Mouse (Mus musculus) testis, postnatal 14 days (tissue): Measurements from ENCODE around the gene Olfr1197.

Experiments used
- DNase-seq: peaks from one replicate; pipeline ENCODE4 v3.0.0; 2021; ENCODE audit warnings: low spot score

Gene Olfr1197

GRCm38 (mm10) chr2:88732266-88732665 is at the start of gene Olfr1197:
Gene Olfr1197, minus strand, starts transcription at chr2:88732366.
- no peak for DNase-seq

- no peak for DNase-seq
Observed at GRCm38 (mm10) chr2:88770388-88770787, 38.2 kb upstream of the Olfr1197 start, which contains the start of gene Olfr1200. Gene Olfr1200, minus strand, starts transcription at chr2:88770488.

- DNase-seq, result no peak
Observed at GRCm38 (mm10) chr2:88760369-88760768, 28.2 kb upstream of the Olfr1197 start, which contains the start of gene Olfr1199. Gene Olfr1199, minus strand, starts transcription at chr2:88760469.

GRCm38 (mm10) chr2:88751270-88751669 is 19.1 kb upstream of the Olfr1197 start, which contains the start of gene Olfr1198:
Gene Olfr1198, minus strand, starts transcription at chr2:88751370.
- no peak for DNase-seq

- DNase-seq, result no peak
Observed at GRCm38 (mm10) chr2:88743379-88743778, 11.2 kb upstream of the Olfr1197 start.

DNA sequence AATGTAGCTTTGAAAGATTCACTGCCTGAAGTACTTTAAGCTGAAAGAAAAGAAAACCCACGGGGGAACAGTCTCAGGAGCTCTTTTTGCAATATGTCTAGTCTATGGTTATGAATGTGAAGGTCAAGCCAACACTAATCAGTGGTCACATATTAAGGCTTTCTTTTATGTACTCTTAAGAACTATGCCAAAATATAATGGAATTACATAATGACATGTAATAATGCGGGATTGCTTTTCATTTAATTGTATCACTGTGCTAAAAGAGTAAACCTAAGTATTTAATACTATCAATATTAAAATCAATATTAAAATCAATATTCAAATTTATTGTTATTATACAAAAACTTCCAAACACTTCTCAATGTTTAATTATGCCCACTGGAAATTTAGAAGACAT is 27.7 kb downstream of the Olfr1197 start, which contains the start of gene Olfr1196:
Olfr1196 (minus strand) TSS at position 101 of the 400 bp plus-strand sequence.
- no peak for DNase-seq

DNA sequence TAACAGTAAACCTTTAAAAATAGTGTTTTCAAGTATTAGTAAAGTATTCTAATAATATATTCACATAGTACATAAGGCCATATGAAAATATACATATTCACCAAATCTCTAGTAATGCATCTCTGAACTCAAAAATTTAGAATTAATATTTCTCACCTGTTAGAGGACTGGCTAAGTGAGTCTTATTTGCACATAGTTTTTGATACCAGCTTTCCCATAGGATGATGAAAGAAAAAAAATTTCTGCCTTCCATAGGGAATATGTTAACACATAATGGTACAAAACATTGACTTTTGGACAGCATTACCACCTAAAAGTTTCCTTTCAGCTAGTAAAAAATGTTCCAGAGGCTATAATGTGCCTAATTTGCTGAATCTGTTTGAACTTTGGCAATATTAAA is 43.1 kb downstream of the Olfr1197 start, which contains the start of gene Olfr1195:
Olfr1195 (minus strand) TSS at position 101 of the 400 bp plus-strand sequence.
- DNase-seq, result no peak
